Mouse (Mus musculus): ENCODE results near the gene Sik3.

GRCm38 (mm10) chr9:46121486-46121885 is 108.9 kb downstream of the Sik3 start:
- TF ChIP-seq CTCF (IDR thresholded peaks at IDR 0.05; ENCODE audit: control insufficient read depth, insufficient read depth, insufficient replicate concordance, low read depth, low read length) (no peak), POLR2A (IDR thresholded peaks at IDR 0.05; ENCODE audit: control insufficient read depth, low read depth, low read length) (no peak)
